Mouse (Mus musculus): ENCODE measurements around the gene Cops9. TPM values are rescaled to one million over a fixed set of nuclear protein-coding genes. Genes with fewer than 3 reads are reported as not detected.

Gene Cops9
- polyA plus RNA-seq, 1 experiment from 2014 or later, result 566 TPM

- peaks cover 8% of the 10 kb centered on the region; the same call in 1 of the 2 replicates for H3K27me3 ChIP-seq (ENCODE audit: control insufficient read depth, insufficient read depth, low read length)
- no peaks in the 10 kb centered on the region for H3K4me1 ChIP-seq (ENCODE audit: control insufficient read depth in 2 of 2, insufficient read depth in 2 of 2, low read length in 2 of 2)
- H3K9me3 ChIP-seq (ENCODE audit: control insufficient read depth, low read length), result no peaks in the 10 kb centered on the region
- H3K9ac ChIP-seq (ENCODE audit: low read length), result no peak overlapping the region
- no peak overlapping the region for H3K27ac ChIP-seq (replicated peaks in 1 of 2; ENCODE audit: control insufficient read depth in 1 of 2, insufficient read depth in 1 of 2, low read depth in 2 of 2, low read length in 2 of 2)
- H3K36me3 ChIP-seq (ENCODE audit: control insufficient read depth, insufficient read depth, low read length), result no peaks in the 10 kb centered on the region
- no peak overlapping the region for H3K4me2 ChIP-seq (ENCODE audit: low read length)
- WGBS, result 70% methylated on average over 4 of the region's 4 CpGs
- H3K4me3 ChIP-seq (ENCODE audit: control insufficient read depth in 1 of 2, insufficient read depth in 1 of 2, low read depth in 1 of 2, low read length in 2 of 2), result no peak overlapping the region
- ATAC-seq (ENCODE audit: insufficient number of reproducible peaks, insufficient read depth, low FRiP score, low read depth), result no peak
Measured at GRCm38 (mm10) chr1:92607711-92608110, 34.1 kb downstream of the Cops9 start.

- Histone ChIP-seq H3K27ac (replicated peaks in 1 of 2; ENCODE audit: control insufficient read depth in 1 of 2, insufficient read depth in 1 of 2, low read depth in 2 of 2, low read length in 2 of 2) (no peak within 1 kb of the TSS), H3K9me3 (ENCODE audit: control insufficient read depth, low read length) (no peaks in the 10 kb centered on the region), H3K9ac (ENCODE audit: low read length) (no peak within 1 kb of the TSS), H3K4me2 (ENCODE audit: low read length) (no peak within 1 kb of the TSS), H3K4me3 (ENCODE audit: control insufficient read depth in 1 of 2, insufficient read depth in 1 of 2, low read depth in 1 of 2, low read length in 2 of 2) (no peak within 1 kb of the TSS), H3K4me1 (ENCODE audit: control insufficient read depth in 2 of 2, insufficient read depth in 2 of 2, low read length in 2 of 2) (no peaks in the 10 kb centered on the region), H3K27me3 (ENCODE audit: control insufficient read depth, insufficient read depth, low read length) (peaks cover 6% of the 10 kb centered on the region; the same call in 1 of the 2 replicates), H3K36me3 (ENCODE audit: control insufficient read depth, insufficient read depth, low read length) (no peaks in the 10 kb centered on the region)
- WGBS, result 75% methylated on average over 1 of the region's 1 CpGs
- no peak for ATAC-seq (ENCODE audit: insufficient number of reproducible peaks, insufficient read depth, low FRiP score, low read depth)
Measured at GRCm38 (mm10) chr1:92605482-92605881, 36.3 kb downstream of the Cops9 start, which contains the start of gene Olfr1410. Gene Olfr1410, plus strand, starts transcription at chr1:92605782.

- H3K4me3 ChIP-seq (ENCODE audit: control insufficient read depth in 1 of 2, insufficient read depth in 1 of 2, low read depth in 1 of 2, low read length in 2 of 2), result no peak overlapping the region
- ATAC-seq (ENCODE audit: insufficient number of reproducible peaks, insufficient read depth, low FRiP score, low read depth), result no peak; the same call in 1 of the 2 replicates
- no peak overlapping the region for H3K27ac ChIP-seq (replicated peaks in 1 of 2; ENCODE audit: control insufficient read depth in 1 of 2, insufficient read depth in 1 of 2, low read depth in 2 of 2, low read length in 2 of 2)
- H3K27me3 ChIP-seq (ENCODE audit: control insufficient read depth, insufficient read depth, low read length), result no peaks in the 10 kb centered on the region
- H3K4me2 ChIP-seq (ENCODE audit: low read length), result no peak overlapping the region
- H3K4me1 ChIP-seq (ENCODE audit: control insufficient read depth in 2 of 2, insufficient read depth in 2 of 2, low read length in 2 of 2), result no peaks in the 10 kb centered on the region
- 69% methylated on average over 3 of the region's 3 CpGs for WGBS
- no peaks in the 10 kb centered on the region for H3K36me3 ChIP-seq (ENCODE audit: control insufficient read depth, insufficient read depth, low read length)
- no peak overlapping the region for H3K9ac ChIP-seq (ENCODE audit: low read length)
- no peaks in the 10 kb centered on the region for H3K9me3 ChIP-seq (ENCODE audit: control insufficient read depth, low read length)
Measured at GRCm38 (mm10) chr1:92596019-92596418, 45.8 kb downstream of the Cops9 start.

- Histone ChIP-seq H3K36me3 (ENCODE audit: control insufficient read depth, insufficient read depth, low read length) (no peaks in the 10 kb centered on the region), H3K9ac (ENCODE audit: low read length) (no peak within 1 kb of the TSS), H3K4me2 (ENCODE audit: low read length) (no peak within 1 kb of the TSS), H3K9me3 (ENCODE audit: control insufficient read depth, low read length) (no peaks in the 10 kb centered on the region), H3K4me1 (ENCODE audit: control insufficient read depth in 2 of 2, insufficient read depth in 2 of 2, low read length in 2 of 2) (no peaks in the 10 kb centered on the region), H3K27ac (replicated peaks in 1 of 2; ENCODE audit: control insufficient read depth in 1 of 2, insufficient read depth in 1 of 2, low read depth in 2 of 2, low read length in 2 of 2) (no peak within 1 kb of the TSS), H3K4me3 (ENCODE audit: control insufficient read depth in 1 of 2, insufficient read depth in 1 of 2, low read depth in 1 of 2, low read length in 2 of 2) (no peak within 1 kb of the TSS), H3K27me3 (ENCODE audit: control insufficient read depth, insufficient read depth, low read length) (no peaks in the 10 kb centered on the region)
- no peak for ATAC-seq (ENCODE audit: insufficient number of reproducible peaks, insufficient read depth, low FRiP score, low read depth)
Measured at GRCm38 (mm10) chr1:92594111-92594510, 47.7 kb downstream of the Cops9 start, which contains the start of gene Olfr1411. Gene Olfr1411, plus strand, starts transcription at chr1:92594411.

Other genes with a start within 250 kb of the Cops9 start
- 564 and 575 TPM in 2 replicates for gene Ndufa10, start 168.1 kb downstream of the Cops9 start, polyA plus RNA-seq (2014; fragmentation: Nextera tagmentation; extraction: Ambion mirVana)
- not detected in 2 replicates for gene Olfr1416, start 156.9 kb downstream of the Cops9 start, polyA plus RNA-seq (2014; fragmentation: Nextera tagmentation; extraction: Ambion mirVana)
- not detected in 2 replicates for gene Olfr1415, start 145.9 kb downstream of the Cops9 start, polyA plus RNA-seq (2014; fragmentation: Nextera tagmentation; extraction: Ambion mirVana)
- not detected in 2 replicates for gene Olfr1414, start 123.3 kb downstream of the Cops9 start, polyA plus RNA-seq (2014; fragmentation: Nextera tagmentation; extraction: Ambion mirVana)
- not detected in 2 replicates for gene Olfr1413, start 70.7 kb downstream of the Cops9 start, polyA plus RNA-seq (2014; fragmentation: Nextera tagmentation; extraction: Ambion mirVana)
- gene Olfr1412, start 56.2 kb downstream of the Cops9 start, polyA plus RNA-seq (2014; fragmentation: Nextera tagmentation; extraction: Ambion mirVana), result not detected in 2 replicates
- not detected in 2 replicates for gene Olfr1411, start 47.6 kb downstream of the Cops9 start, polyA plus RNA-seq (2014; fragmentation: Nextera tagmentation; extraction: Ambion mirVana)
- gene Olfr1410, start 36.2 kb downstream of the Cops9 start, polyA plus RNA-seq (2014; fragmentation: Nextera tagmentation; extraction: Ambion mirVana), result not detected in 2 replicates
- gene Olfr12, start 24.2 kb downstream of the Cops9 start, polyA plus RNA-seq (2014; fragmentation: Nextera tagmentation; extraction: Ambion mirVana), result not detected in 2 replicates
- gene Otos, start 6.9 kb upstream of the Cops9 start, polyA plus RNA-seq (2014; fragmentation: Nextera tagmentation; extraction: Ambion mirVana), result not detected in 2 replicates
- gene Gpc1, start 189.7 kb upstream of the Cops9 start, polyA plus RNA-seq (2014; fragmentation: Nextera tagmentation; extraction: Ambion mirVana), result 55.3 and 59.7 TPM in 2 replicates